Mouse (Mus musculus): Measurements from ENCODE around the gene Podnl1.

The Podnl1 gene

DNA sequence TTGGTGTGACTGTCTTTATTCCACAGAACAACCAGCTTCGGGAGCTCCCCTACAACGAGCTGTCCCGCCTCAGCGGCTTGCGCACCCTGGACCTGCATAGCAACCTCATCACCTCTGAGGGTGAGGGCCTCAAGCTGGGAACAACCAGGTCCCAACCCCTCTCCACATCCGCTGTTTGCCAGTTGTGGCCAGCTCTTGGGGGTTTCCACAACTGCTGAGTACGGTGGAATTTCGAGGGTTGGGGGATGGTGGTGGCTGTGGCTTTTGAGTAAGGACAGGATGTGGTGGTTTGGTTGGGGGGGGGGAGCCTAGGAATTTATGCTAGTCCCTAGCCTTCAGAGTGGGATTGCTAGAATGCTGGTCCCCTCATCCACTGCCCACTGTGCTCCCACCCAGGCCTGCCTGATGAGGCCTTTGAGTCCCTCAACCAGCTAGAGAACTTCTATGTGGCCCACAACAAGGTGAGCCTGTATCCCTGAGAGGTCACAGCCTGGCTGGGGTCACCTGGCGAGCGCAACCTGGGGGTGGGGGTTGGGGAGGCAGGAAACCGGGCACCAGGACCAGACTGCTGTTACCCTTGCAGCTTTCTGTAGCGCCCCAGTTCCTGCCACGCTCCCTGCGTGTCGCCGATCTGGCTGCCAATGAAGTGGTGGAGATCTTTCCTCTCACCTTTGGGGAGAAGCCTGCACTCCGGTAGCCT lies 1.6 kb downstream of the Podnl1 start:
- no peak for DNase-seq (ENCODE audit: low read depth, low spot score)

DNA sequence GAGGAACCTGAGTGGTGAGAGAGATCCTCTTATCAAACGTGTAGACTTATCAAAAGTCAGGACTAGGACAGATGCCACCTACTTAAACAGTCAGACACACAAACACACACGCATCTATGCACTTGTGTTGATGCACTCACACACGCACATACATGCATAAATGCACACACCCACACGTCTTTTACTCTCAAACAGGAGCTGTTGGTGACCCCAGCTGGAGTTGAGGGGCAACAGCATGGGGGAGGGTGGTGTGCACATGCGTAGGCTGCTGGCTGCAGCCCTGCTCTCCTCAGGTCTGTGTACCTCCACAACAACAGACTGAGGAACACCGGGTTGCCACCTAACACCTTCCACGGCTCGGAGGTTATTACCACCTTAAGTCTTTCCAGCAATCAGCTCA lies 2.5 kb downstream of the Podnl1 start:
- no peak for DNase-seq (ENCODE audit: low read depth, low spot score)

DNA sequence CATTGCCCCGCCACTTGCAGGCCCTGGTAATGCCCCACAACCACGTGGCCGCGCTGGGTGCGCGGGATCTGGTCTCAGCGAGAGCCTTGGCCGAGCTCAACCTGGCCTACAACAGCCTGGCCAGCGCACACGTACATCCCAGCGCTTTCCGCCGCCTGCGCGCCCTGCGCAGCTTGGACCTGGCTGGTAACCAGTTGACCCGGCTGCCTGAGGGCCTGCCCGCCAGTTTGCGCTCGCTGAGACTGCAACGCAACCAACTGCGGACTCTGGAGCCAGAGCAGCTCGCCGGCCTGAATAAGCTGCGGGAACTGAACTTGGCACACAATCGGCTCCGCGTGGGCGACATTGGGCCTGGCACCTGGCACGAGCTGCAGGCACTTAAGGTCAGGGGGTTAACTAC lies 5.0 kb downstream of the Podnl1 start:
- no peak for DNase-seq (ENCODE audit: low read depth, low spot score)

DNA sequence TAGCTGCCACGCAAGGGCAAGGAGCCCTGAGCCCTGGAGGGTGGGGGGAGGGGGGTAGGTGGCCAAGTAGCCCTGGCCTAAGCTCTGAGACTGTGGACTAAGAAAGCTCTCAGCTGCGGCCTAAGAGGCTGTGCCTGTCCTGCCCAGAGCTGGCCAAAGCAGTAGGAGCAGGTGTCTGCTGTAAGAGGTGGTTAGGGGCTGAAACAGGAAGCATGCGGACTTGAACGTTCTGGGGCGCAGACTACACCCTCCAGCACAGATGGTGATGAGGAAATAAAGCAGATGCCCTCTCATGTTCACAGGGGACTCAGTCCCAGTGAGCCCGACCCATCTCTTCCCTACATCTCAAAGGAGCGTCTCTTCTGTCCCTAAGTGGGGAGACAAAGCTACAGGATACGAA lies 6.4 kb downstream of the Podnl1 start:
- DNase-seq (ENCODE audit: low read depth, low spot score), result peak; percentile 24

DNA sequence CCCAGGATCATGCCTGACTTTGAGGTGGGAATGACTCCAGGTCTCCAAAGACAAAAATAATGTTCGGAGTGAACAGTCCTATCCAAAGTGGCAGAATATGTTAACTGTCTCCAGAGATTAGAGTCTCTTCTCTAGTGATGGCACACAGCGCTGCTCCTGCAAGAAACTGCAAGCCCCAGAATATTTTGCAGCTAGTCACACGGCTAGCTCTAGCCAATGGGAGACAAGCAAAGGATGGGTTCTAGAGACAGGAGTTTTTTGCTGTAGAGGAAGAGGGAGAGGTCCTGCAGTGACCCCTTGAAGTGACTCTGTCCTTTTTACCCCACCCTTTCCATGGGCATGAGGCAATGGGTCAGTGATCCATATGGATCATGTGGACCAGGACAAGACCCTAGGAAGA lies 12.1 kb downstream of the Podnl1 start:
- peak; percentile 42 for DNase-seq (ENCODE audit: low read depth, low spot score)

DNA sequence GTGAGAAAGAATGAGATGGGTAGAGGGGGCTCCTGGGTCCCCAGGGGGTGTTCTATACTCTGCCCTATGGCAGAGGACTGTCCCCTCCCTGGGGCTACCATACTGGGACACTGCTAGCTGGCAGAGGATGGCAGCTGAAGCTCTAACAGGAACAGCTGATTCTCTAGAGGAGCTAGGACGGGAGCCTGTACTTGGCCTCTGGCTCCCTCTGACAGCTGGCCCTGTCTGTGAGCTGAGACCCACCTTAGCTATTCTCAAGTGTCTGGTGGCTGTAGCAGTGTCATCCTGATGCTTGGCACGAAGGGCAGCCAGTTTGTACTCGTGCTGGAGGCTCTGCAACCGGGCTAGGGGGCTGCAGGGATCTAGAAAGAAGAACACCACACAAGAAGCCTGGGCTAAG lies 15.0 kb downstream of the Podnl1 start:
- DNase-seq (ENCODE audit: low read depth, low spot score), result no peak

DNA sequence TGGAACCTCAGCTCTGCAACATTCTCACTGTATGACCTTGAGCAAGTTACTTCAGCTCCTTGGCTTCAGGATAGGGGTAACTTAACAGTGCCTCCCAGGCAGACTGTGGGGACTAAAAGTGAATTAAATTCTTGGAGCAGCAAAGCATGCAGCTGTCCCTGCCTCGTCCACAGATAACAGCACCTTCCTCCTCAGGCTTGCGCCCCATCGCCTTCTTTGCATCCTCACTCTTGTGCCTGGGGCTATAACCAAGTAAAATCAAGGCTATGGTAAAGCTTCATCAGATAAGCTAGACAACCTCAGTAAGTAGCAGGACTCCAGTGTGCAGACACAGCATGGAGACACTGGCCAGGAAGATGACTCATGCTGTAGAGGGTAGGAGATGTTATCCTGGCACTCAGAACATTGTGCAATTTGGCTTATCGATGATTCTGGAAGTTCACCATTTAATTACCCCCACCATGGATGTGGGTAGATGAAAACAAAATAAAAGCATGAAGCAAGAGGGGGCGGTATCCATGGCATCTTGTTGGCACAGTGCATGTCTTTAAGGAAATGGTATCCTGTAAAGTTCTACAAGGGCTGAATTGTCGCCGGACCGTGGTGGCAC lies 19.0 kb downstream of the Podnl1 start:
- DNase-seq (ENCODE audit: low read depth, low spot score), result no peak

DNA sequence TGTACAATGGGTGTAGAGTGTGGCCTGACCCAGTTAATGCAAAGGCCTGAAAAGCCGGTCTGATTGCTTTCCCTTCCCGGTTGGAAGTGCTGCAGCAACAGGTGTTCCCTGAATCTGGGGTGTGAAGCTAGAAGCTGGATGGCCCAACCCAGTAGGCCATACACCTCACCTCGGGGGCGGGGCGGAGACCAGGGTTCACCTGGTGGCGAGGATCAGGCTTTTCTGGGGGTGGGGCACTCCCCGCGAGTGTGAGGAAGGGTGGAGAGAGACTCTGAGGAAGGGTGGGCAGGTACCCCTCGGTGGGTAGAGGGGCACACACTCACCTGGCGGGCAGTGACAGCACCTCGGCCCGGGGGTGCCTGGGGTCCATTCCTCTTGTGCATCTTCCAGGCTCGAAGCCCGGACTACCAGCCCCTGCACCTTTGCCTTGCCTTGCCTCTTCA lies 21.6 kb downstream of the Podnl1 start:
- no peak for DNase-seq (ENCODE audit: low read depth, low spot score)

DNA sequence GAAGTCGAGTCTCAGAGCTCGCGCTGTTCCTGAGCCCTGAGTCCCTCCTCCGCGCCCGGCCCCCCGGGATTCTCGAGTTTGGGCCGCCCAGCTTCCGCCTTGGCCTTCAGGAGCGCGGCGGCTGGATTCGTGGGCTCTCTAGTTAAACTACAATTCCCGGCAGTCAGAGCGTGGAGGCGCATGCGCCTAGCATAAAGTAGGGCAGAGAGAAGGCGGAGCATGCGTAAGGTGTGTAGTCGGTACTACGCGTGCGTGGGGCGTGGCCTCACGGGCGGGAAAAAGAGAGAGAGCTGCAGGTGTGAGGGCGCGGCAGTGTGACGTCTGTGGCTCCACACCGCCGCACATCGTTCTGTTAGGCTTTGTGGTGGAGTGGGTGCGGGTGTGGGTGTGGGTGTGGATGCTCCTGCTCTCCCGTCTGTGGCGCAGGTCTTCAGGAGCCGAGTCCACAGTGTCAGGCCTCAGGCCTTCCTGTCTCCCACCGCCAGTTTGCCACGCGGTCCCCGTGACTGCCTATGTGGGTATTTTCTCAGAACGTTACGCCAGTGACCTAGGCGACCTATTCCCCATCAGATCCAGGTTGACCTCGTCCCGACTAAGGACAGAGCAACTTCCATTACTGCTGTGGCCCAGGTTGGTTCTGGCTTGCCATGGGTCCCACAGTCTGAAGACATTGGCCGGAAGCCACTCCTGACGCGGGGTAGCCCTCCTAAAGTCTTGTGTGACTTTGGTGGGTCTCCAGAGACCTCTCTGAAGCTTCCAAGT lies 22.2 kb downstream of the Podnl1 start, which contains the start of the genes Cc2d1a and 4930432K21Rik:
Cc2d1a (minus strand) TSS at position 168 of the 762 bp plus-strand sequence.
4930432K21Rik (plus strand) TSS at position 257 of the 762 bp plus-strand sequence.
- DNase-seq (ENCODE audit: low read depth, low spot score), result peak; percentile 99

DNA sequence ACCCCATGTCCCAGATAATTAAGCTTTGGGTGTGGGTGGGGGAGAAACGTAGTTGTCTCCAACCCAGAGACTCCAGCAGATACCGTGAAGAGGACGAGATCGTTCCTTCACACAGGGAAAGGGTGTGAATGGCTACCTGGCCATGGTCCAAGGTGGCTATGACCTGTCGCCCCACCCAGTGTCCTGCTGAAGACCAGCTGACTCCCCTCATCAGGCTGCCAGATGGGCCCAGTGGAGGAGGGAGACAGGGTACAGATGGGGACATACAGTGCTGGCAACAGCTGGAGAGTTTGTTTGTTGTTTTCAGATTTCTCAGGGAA lies 22.7 kb downstream of the Podnl1 start:
- no peak for DNase-seq (ENCODE audit: low read depth, low spot score)

DNA sequence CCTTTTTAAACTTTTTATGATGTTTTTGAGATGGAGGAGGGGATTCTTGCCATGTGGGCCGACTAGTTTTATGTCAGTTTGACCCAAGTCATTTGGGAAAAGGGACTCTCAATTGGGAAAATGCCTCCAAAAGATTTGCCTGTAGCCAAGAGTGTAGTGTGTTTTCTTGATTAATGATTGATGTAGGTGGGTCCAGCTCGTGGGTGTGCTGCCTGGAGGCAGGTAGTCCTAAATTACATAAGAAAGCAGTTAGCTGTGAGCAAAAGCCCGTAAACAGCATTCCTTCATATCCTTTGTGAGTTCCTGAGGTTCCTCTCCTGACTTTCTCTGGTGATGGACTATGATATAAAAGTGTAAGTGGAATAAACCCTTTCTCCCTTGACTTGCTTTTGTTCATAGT lies 23.4 kb downstream of the Podnl1 start:
- DNase-seq (ENCODE audit: low read depth, low spot score), result no peak

DNA sequence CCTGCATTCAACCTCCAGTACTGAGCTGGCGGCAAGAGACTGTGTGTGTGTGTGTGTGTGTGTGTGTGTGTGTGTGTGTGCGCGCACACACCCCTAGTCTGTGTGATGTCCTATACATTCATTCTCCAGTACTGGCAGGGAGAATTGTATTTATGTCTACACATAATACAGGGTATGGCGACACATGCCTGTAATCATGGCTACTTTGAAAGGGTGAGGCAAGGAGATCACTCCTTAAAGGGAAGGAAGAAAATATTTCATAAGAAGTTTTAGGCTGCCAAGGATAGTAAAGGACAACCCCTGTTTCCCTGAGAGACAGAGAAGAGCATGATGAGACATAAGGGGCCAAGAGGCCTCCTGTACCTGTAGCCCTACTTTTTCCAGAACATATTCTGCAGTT lies 31.8 kb downstream of the Podnl1 start:
- DNase-seq (ENCODE audit: low read depth, low spot score), result no peak

DNA sequence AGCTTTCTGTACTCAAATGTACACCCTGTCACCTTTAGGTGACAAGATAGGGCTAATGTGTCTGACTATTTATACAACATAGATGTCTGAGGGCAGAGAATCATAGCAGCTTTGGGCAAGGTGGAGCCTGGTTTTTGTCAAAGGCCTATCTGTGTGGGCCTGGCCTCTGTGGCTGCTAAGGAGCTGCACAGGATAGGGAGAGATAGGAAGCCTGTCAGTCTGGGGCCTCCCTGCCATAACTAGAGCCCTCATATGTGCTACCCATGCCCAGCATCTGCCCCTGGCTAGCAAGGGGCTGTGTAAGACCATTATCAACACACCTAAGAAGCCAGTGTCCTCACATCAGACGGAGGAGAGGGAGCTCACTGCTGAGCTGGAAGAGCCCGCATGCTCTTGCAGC lies 41.9 kb downstream of the Podnl1 start:
- DNase-seq (ENCODE audit: low read depth, low spot score), result no peak

DNA sequence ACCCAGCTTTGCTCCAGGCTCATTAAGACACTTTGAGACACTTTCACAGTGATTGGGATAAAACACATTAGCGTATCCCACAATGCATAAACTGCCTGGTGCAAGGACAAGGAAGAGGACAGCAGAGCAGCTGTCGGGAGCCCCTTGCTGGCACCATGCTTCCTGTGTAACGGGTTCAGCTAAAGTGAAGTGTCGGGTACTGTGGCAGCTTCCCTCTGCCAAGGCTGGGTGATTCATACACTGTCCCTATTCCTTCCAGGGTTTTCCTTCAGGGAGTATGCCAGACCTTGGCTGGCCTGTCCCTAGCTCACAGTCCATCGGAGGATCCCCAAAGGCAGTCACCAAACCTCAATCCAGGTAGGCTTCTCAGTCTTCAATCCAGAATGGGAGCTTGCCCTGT lies 44.3 kb downstream of the Podnl1 start:
- DNase-seq (ENCODE audit: low read depth, low spot score), result no peak

DNA sequence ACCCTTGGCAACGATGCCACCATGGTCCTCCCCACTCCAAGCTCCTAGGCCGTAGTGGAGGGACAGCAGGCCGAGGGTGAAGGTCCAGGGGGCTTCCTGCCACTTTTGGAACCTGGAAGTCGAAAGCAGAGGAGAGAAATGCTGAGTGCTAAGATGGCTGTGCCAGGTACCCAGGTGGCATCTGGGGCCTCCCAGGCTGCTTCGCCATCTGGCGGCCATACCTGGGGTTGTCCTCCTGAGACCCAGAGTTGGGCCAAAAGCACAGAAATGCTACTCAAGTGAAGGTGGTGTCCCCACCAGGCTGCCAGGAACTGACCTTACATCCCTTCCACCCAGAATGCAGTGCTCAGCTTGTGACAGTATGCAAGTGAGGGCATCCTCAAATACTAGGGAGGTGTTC lies 48.1 kb downstream of the Podnl1 start:
- DNase-seq (ENCODE audit: low read depth, low spot score), result no peak

DNA sequence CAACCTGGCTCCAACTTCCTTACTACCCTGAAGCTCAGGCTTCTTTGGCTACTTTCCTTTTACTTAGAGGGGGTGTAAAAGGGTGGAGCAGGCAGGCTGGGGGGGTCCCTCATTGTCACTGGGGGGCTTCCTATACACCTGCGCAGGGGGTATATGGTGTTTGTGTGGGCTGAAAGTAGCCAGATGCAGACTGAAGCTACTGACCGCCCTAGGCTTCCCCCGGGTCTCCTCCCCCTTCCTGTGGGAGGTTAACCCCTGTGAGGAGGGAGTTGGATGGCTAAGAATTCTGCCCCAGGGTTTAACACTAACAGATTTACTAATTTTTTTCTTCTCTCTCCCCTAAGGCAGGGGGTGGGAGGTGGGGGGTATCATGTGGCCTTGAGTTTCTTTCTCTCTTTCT lies 50.8 kb downstream of the Podnl1 start:
- no peak for DNase-seq (ENCODE audit: low read depth, low spot score)

DNA sequence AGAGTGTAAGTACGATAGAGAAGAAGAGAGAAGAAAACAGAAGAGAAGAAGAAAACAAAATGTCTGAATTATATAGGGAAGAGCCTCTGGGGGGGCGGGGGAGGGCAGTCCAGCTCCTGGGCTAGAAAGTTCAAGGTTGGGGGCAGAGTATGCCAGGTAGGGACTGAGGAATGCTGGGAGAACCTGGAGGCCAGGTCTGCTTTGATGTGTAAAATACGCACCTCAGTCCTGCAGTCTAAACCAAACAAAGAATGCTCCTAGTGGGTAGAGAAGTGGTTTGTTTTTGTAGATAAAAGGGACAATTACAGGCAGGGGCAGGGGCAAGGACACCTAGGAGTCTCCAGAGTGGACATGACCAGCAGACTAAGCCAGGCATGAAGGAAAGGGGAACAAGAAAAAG lies 51.6 kb downstream of the Podnl1 start:
- no peak for DNase-seq (ENCODE audit: low read depth, low spot score)

DNA sequence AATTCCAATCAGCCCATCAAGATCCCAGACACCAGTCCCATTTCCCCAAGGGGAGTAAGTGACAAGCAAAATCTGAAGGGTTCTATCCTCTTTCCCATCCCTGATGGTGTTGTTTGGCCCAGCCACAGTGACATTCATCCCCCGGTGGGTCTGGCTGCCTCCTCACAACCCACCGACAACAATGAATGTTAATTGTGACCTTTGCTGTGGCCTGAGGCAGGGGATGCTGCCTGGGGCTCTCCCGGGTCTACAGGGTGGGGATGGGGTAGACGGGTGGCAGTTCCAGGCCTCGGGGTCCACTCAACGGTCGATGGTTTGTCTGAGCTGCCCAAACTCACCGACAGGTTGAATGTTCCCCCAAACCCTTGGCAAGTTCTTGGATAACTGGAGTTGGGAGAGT lies 52.8 kb downstream of the Podnl1 start:
- no peak for DNase-seq (ENCODE audit: low read depth, low spot score)

DNA sequence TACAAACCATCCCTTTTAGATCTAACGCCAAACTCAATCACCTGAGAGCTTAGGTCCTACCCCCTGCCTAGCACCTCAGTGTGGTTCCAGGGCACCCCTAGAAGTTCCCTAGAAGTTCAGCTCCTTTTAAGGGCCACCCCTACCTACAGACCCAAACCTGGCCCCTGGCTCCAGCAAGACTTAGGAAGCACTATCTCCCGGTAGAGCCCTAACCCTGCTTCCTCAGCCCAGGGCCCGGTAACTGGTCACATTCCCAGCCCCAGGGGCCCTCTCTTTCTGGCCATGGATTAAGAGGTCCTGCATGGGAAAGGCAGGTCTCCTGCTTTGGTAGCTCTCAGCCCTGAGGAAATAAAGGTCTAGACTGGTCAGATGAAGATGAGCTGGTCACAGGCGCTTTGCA lies 54.2 kb downstream of the Podnl1 start:
- no peak for DNase-seq (ENCODE audit: low read depth, low spot score)

DNA sequence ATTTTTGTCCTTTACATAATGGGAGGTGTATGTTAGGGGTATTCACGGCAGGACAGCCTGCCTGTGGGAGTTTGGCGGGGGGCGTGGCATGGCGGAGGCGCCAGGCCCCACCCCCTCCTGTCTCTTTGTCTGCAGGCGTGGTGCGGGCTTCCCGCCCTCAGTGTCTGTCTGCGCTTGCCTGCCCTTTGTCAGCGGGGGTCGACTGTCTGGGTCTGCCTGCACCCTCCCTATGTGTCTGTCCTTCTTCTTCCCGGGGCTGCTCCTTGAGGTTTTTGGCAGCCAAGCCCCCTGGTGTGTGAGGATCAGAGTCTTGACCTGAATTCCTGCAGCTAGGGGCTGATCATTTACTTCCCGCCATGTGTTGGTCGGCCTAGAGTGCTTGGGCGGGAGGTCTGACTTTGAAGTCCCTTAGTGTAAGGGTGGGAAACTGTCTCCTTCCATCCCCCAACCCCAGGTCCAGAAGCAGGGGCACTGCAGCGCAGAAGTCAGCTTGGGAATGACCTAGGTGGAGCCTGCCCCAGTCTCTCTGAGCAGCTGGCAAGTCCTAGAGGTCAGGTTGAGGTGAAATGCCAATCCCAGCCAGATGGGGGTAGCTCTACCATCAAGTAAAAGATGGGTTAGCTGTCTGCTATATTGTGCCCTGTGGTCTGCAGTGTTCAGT lies 54.9 kb downstream of the Podnl1 start:
- no peak for DNase-seq (ENCODE audit: low read depth, low spot score)

All from A20 (cell line).